Mouse (Mus musculus): Measurements from ENCODE around the gene Plcl1. TPM values are rescaled to one million over a fixed set of nuclear protein-coding genes. Genes with fewer than 3 reads are reported as not detected.

Plcl1 gene
- polyA plus RNA-seq, 1 experiment from 2014 or later: 0.70 TPM

DNA sequence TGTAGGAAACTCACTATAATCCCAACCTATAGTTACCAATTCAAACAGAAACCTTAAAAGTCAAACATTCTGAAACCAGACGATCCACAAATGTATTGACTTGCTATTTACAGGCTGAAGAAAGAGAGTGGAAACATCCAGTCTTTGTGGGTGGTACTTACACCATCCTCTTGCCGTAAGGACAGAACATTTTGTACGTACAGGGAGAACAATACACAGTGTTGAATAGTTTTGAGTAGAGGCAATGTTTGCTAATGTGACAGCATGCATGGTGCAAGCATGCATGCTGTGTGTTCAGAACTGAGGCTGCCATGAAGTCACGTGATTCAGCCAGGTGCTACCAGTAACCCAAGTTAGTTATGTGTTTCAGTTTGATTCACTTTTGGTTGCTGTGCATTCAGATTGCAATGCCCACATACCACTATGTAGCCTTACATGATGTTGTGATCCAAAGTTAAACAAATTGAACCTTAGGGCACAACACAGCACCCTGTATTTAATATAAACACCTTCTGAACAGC, 311.6 kb downstream of the Plcl1 start:
- ATAC-seq (replicated peaks; ENCODE audit: insufficient number of reproducible peaks, low FRiP score, low TSS enrichment): no peak
- Histone ChIP-seq H3K27ac (ENCODE audit: low read depth, low read length) (no peak overlapping the region), H3K36me3 (ENCODE audit: control insufficient read depth, insufficient read depth, low read length) (no peaks in the 10 kb centered on the region), H3K9ac (ENCODE audit: low read depth, low read length) (no peak overlapping the region), H3K4me2 (no peak overlapping the region), H3K9me3 (replicated peaks; ENCODE audit: control insufficient read depth, low read length) (no peaks in the 10 kb centered on the region), H3K4me1 (ENCODE audit: control insufficient read depth, insufficient read depth, low read length) (no peaks in the 10 kb centered on the region), H3K27me3 (ENCODE audit: control insufficient read depth, insufficient read depth, low read length) (no peaks in the 10 kb centered on the region), H3K4me3 (ENCODE audit: low read depth, low read length) (no peak overlapping the region)
- 81% methylated on average over 4 of the region's 4 CpGs for WGBS (ENCODE audit: insufficient replicate concordance)

DNA sequence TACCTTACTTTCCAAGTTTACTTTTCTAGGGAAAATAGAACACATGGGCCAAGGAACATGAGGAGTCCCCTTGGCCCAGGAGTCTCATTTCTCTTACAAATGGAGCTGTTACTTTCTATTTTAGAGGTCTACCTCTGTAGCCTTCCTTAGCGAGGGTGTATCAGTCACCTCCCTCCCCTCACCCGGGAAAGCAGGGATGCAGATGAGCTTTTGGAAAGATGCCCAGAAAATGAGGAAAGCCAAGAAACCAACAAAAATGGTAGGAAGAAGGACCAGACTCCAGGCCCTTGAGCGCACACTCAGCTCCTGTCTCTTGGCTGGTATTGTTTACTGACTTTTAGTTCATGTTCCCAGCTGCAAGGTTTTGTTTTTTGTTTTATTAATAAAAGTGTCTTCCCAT, 319.7 kb downstream of the Plcl1 start:
- Histone ChIP-seq H3K27ac (ENCODE audit: low read depth, low read length) (no peak overlapping the region), H3K9me3 (replicated peaks; ENCODE audit: control insufficient read depth, low read length) (no peaks in the 10 kb centered on the region), H3K36me3 (ENCODE audit: control insufficient read depth, insufficient read depth, low read length) (no peaks in the 10 kb centered on the region), H3K27me3 (ENCODE audit: control insufficient read depth, insufficient read depth, low read length) (no peaks in the 10 kb centered on the region), H3K4me1 (ENCODE audit: control insufficient read depth, insufficient read depth, low read length) (no peaks in the 10 kb centered on the region), H3K4me2 (no peak overlapping the region), H3K9ac (ENCODE audit: low read depth, low read length) (no peak overlapping the region), H3K4me3 (ENCODE audit: low read depth, low read length) (no peak overlapping the region)
- 57% methylated on average over 3 of the region's 3 CpGs for WGBS (ENCODE audit: insufficient replicate concordance)
- no peak for ATAC-seq (replicated peaks; ENCODE audit: insufficient number of reproducible peaks, low FRiP score, low TSS enrichment)

GRCm38 (mm10) chr1:55729332-55729731, 323.6 kb downstream of the Plcl1 start:
- H3K36me3 ChIP-seq (ENCODE audit: control insufficient read depth, insufficient read depth, low read length): no peaks in the 10 kb centered on the region
- no peaks in the 10 kb centered on the region for H3K4me1 ChIP-seq (ENCODE audit: control insufficient read depth, insufficient read depth, low read length)
- ATAC-seq (replicated peaks; ENCODE audit: insufficient number of reproducible peaks, low FRiP score, low TSS enrichment): no peak
- no peak overlapping the region for H3K4me3 ChIP-seq (ENCODE audit: low read depth, low read length)
- 49% methylated on average over 3 of the region's 3 CpGs for WGBS (ENCODE audit: insufficient replicate concordance)
- H3K9ac ChIP-seq (ENCODE audit: low read depth, low read length): no peak overlapping the region
- no peaks in the 10 kb centered on the region for H3K27me3 ChIP-seq (ENCODE audit: control insufficient read depth, insufficient read depth, low read length)
- H3K9me3 ChIP-seq (replicated peaks; ENCODE audit: control insufficient read depth, low read length): no peaks in the 10 kb centered on the region
- H3K27ac ChIP-seq (ENCODE audit: low read depth, low read length): no peak overlapping the region
- no peak overlapping the region for H3K4me2 ChIP-seq

DNA sequence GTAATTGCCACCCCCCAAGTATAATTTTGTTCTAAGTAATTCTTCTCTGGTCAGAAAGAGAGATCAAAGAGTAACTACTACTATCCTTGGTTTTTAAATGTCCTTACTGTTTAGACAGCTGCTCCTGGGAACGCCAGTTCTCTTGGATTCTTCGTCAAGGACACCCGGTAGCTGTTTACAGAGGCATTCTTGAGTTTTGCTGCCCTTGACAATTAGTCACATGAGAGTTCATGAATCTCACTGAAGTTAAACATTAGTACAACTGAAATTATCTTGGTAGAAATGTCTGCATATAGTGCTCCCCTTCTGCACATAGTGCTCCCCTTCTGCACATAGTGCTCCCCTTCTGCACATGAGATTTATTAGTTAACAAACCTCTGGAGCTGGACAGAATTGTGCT, 327.2 kb downstream of the Plcl1 start:
- Histone ChIP-seq H3K36me3 (ENCODE audit: control insufficient read depth, insufficient read depth, low read length) (no peaks in the 10 kb centered on the region), H3K9ac (ENCODE audit: low read depth, low read length) (no peak overlapping the region), H3K4me2 (no peak overlapping the region), H3K27ac (ENCODE audit: low read depth, low read length) (no peak overlapping the region), H3K27me3 (ENCODE audit: control insufficient read depth, insufficient read depth, low read length) (no peaks in the 10 kb centered on the region), H3K4me3 (ENCODE audit: low read depth, low read length) (no peak overlapping the region), H3K4me1 (ENCODE audit: control insufficient read depth, insufficient read depth, low read length) (no peaks in the 10 kb centered on the region), H3K9me3 (replicated peaks; ENCODE audit: control insufficient read depth, low read length) (no peaks in the 10 kb centered on the region)
- ATAC-seq (replicated peaks; ENCODE audit: insufficient number of reproducible peaks, low FRiP score, low TSS enrichment): no peak
- WGBS (ENCODE audit: insufficient replicate concordance): 65% methylated on average over 3 of the region's 3 CpGs

- no peaks in the 10 kb centered on the region for H3K4me1 ChIP-seq (ENCODE audit: control insufficient read depth, insufficient read depth, low read length)
- WGBS (ENCODE audit: insufficient replicate concordance): 84% methylated on average over 14 of the region's 14 CpGs
- H3K36me3 ChIP-seq (ENCODE audit: control insufficient read depth, insufficient read depth, low read length): no peaks in the 10 kb centered on the region
- no peaks in the 10 kb centered on the region for H3K27me3 ChIP-seq (ENCODE audit: control insufficient read depth, insufficient read depth, low read length)
- no peak overlapping the region for H3K4me2 ChIP-seq
- ATAC-seq (replicated peaks; ENCODE audit: insufficient number of reproducible peaks, low FRiP score, low TSS enrichment): no peak
- no peak overlapping the region for H3K9ac ChIP-seq (ENCODE audit: low read depth, low read length)
- no peaks in the 10 kb centered on the region for H3K9me3 ChIP-seq (replicated peaks; ENCODE audit: control insufficient read depth, low read length)
- no peak overlapping the region for H3K4me3 ChIP-seq (ENCODE audit: low read depth, low read length)
- H3K27ac ChIP-seq (ENCODE audit: low read depth, low read length): no peak overlapping the region
These were observed 330.5 kb downstream of the Plcl1 start for GRCm38 (mm10) chr1:55736054-55736740.

DNA sequence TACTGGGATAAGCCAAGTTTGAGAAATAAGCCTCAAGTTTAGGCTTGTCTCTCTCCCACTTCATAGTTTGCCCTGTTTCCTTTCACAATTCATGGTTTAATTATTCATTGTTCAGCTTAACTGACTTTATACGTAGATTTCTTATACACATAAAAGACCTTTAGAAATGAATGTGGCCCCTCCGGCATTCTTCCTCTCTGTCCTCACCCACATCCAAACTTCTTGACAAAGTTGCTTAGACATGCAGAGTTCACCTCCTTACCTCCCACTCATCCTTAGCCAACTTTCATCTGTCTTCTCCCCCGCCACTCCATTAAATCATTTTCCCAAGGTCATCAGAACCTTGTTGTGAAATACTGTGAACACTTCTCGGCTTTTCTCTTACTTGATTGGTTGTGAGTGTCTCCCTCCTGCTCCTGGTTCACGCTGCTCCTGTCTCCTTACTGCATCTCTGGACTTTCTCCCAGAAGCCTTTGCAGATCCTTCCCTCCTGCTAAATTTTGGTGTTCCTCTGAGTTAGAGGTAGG, 331.1 kb downstream of the Plcl1 start:
- Histone ChIP-seq H3K9ac (ENCODE audit: low read depth, low read length) (no peak overlapping the region), H3K4me3 (ENCODE audit: low read depth, low read length) (no peak overlapping the region), H3K4me2 (no peak overlapping the region), H3K9me3 (replicated peaks; ENCODE audit: control insufficient read depth, low read length) (no peaks in the 10 kb centered on the region), H3K4me1 (ENCODE audit: control insufficient read depth, insufficient read depth, low read length) (no peaks in the 10 kb centered on the region), H3K27me3 (ENCODE audit: control insufficient read depth, insufficient read depth, low read length) (no peaks in the 10 kb centered on the region), H3K36me3 (ENCODE audit: control insufficient read depth, insufficient read depth, low read length) (no peaks in the 10 kb centered on the region), H3K27ac (ENCODE audit: low read depth, low read length) (no peak overlapping the region)
- no peak for ATAC-seq (replicated peaks; ENCODE audit: insufficient number of reproducible peaks, low FRiP score, low TSS enrichment)
- WGBS (ENCODE audit: insufficient replicate concordance): 56% methylated on average over 5 of the region's 5 CpGs

DNA sequence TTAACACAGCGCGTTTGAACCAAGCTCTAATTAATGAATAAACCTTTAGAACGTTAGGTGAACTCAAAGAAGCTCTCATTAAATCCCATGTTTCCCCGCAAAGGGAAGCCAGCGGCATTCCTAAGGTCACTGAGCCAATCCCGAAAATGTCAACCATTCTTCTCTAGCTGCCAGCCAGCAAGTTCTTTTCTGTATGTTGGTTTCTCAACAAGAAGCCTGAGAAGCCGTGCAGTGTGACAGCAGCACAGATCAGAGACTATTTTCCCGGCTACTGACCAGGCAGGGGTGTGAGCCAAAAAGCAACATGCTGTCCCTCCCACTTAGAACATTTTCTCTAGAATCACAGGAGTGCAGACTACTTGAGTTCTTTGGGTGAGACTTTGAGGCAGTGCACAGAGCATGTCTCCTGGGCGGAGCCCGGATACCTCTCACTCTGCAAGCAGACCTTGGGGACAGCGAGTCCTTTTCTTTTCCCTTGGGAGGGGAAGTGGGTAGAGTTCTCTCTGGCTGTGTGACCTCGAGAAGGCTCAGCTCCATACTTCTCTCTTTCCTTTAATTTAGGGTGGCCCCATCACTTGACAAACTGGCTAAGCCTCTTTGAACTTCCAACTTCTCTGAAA, 333.1 kb downstream of the Plcl1 start:
- H3K4me2 ChIP-seq: no peak overlapping the region
- H3K4me3 ChIP-seq (ENCODE audit: low read depth, low read length): no peak overlapping the region
- no peak overlapping the region for H3K9ac ChIP-seq (ENCODE audit: low read depth, low read length)
- no peak overlapping the region for H3K27ac ChIP-seq (ENCODE audit: low read depth, low read length)
- H3K9me3 ChIP-seq (replicated peaks; ENCODE audit: control insufficient read depth, low read length): no peaks in the 10 kb centered on the region
- no peaks in the 10 kb centered on the region for H3K36me3 ChIP-seq (ENCODE audit: control insufficient read depth, insufficient read depth, low read length)
- no peaks in the 10 kb centered on the region for H3K4me1 ChIP-seq (ENCODE audit: control insufficient read depth, insufficient read depth, low read length)
- ATAC-seq (replicated peaks; ENCODE audit: insufficient number of reproducible peaks, low FRiP score, low TSS enrichment): no peak
- 67% methylated on average over 12 of the region's 12 CpGs for WGBS (ENCODE audit: insufficient replicate concordance)
- no peaks in the 10 kb centered on the region for H3K27me3 ChIP-seq (ENCODE audit: control insufficient read depth, insufficient read depth, low read length)

DNA sequence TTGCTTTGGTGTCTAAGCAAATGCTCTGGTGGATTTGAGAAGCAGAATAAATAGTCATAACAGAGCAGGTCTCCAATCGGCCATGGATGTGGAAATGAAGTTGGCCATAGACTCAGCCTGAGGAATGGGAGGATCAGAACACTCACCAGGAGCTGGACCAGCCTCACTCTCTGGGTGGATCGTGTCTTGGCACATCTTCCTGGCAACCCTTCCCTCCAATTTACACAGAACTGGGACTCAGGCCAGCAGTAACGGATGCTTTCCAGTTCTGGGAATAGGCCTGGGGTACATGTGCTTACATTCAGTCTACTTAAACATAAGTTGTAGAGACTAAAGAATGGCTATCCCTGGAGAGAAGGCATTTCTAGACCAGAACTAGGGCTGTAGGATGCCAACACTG, 336.2 kb downstream of the Plcl1 start:
- no peaks in the 10 kb centered on the region for H3K27me3 ChIP-seq (ENCODE audit: control insufficient read depth, insufficient read depth, low read length)
- 86% methylated on average over 3 of the region's 3 CpGs for WGBS (ENCODE audit: insufficient replicate concordance)
- ATAC-seq (replicated peaks; ENCODE audit: insufficient number of reproducible peaks, low FRiP score, low TSS enrichment): no peak
- H3K4me3 ChIP-seq (ENCODE audit: low read depth, low read length): no peak overlapping the region
- no peaks in the 10 kb centered on the region for H3K36me3 ChIP-seq (ENCODE audit: control insufficient read depth, insufficient read depth, low read length)
- H3K9ac ChIP-seq (ENCODE audit: low read depth, low read length): no peak overlapping the region
- H3K4me1 ChIP-seq (ENCODE audit: control insufficient read depth, insufficient read depth, low read length): no peaks in the 10 kb centered on the region
- H3K4me2 ChIP-seq: no peak overlapping the region
- no peak overlapping the region for H3K27ac ChIP-seq (ENCODE audit: low read depth, low read length)
- no peaks in the 10 kb centered on the region for H3K9me3 ChIP-seq (replicated peaks; ENCODE audit: control insufficient read depth, low read length)

All from heart, embryonic 11.5 days (tissue).